Mouse (Mus musculus): ENCODE data around the gene Chuk.

GRCm38 (mm10) chr19:44108996-44109395 lies 1.7 kb upstream of the Chuk start:
- TF ChIP-seq CTCF (IDR thresholded peaks at IDR 0.05; ENCODE audit: insufficient read depth, low read depth, low read length) (no peak), POLR2A (IDR thresholded peaks at IDR 0.05; ENCODE audit: insufficient read depth, low read depth, low read length) (no peak)
